Mouse (Mus musculus): ENCODE measurements at regions not wholly inside any gene's neighbourhood (a gene's known extent, or its start where the extent isn't known, plus 50 kb on each side); places are given as distances from the start of the nearest gene placed in this dataset.

GRCm38 (mm10) chr5:129367266-129367665 is 133.8 kb upstream of the Sfswap start:
- no peak for TF ChIP-seq EP300 (IDR thresholded peaks at IDR 0.05; ENCODE audit: insufficient read depth, low read depth, low read length)
- TF ChIP-seq CTCF (IDR thresholded peaks at IDR 0.05) = no peak
